Mouse (Mus musculus): ENCODE results near the gene Myoz2.

Myoz2 gene

GRCm38 (mm10) chr3:123001053-123001452 is 33.8 kb downstream of the Myoz2 start:
- no peak for DNase-seq

- no peak for DNase-seq
Measured at GRCm38 (mm10) chr3:122998511-122998910, 36.3 kb downstream of the Myoz2 start.

GRCm38 (mm10) chr3:122996968-122997367 is 37.8 kb downstream of the Myoz2 start:
- DNase-seq: no peak

GRCm38 (mm10) chr3:122986906-122987305 is 47.9 kb downstream of the Myoz2 start:
- DNase-seq: no peak

- DNase-seq: no peak
Measured at GRCm38 (mm10) chr3:122986386-122986785, 48.4 kb downstream of the Myoz2 start.

GRCm38 (mm10) chr3:122985183-122985944 is 49.5 kb downstream of the Myoz2 start:
- DNase-seq: no peak

- DNase-seq: peak; percentile 94
Measured at GRCm38 (mm10) chr3:122984249-122985182, 50.3 kb downstream of the Myoz2 start, which contains the start of gene Usp53. Gene Usp53 (minus strand): TSS chr3:122984510.

- DNase-seq: no peak
Measured at GRCm38 (mm10) chr3:122983849-122984248, 51.0 kb downstream of the Myoz2 start.

- DNase-seq: no peak
Measured at GRCm38 (mm10) chr3:122975964-122976363, 58.9 kb downstream of the Myoz2 start.

GRCm38 (mm10) chr3:122975363-122975762 is 59.5 kb downstream of the Myoz2 start:
- DNase-seq: no peak

GRCm38 (mm10) chr3:122974833-122975232 is 60.0 kb downstream of the Myoz2 start:
- no peak for DNase-seq

- DNase-seq: no peak
Measured at GRCm38 (mm10) chr3:122972126-122972822, 62.5 kb downstream of the Myoz2 start.

- DNase-seq: no peak
Measured at GRCm38 (mm10) chr3:122968391-122968790, 66.4 kb downstream of the Myoz2 start.

GRCm38 (mm10) chr3:122964301-122964700 is 70.5 kb downstream of the Myoz2 start:
- DNase-seq: no peak
